Mouse (Mus musculus) intestine, postnatal 0 days (tissue): ENCODE data around the gene Tbl1x. TPM values are rescaled to one million over a fixed set of nuclear protein-coding genes. Genes with fewer than 3 reads are reported as not detected.

Source experiments
- ATAC-seq: fragments of 200-750 bp; cut with Nextera tagmentation; 2 replicates; pipeline ENCODE4 v1.8.0; 2017; ENCODE audit warnings: mild to moderate bottlenecking, moderate TSS enrichment, moderate library complexity
- H3K27ac ChIP-seq: fragments of 300-500 bp; sonication (generic); 2 replicates; pipeline ENCODE4 v1.5.1; 2014; ENCODE audit warnings: mild to moderate bottlenecking, low read depth, low read length, moderate library complexity
- H3K27me3 ChIP-seq: fragments of 300-500 bp; sonication (generic); replicated peaks from 2 replicates; pipeline ENCODE4 v1.6.1; 2014; ENCODE audit warnings: low read length, mixed read lengths; ENCODE audit not compliant: control insufficient read depth, insufficient read depth
- H3K36me3 ChIP-seq: fragments of 300-500 bp; sonication (generic); 2 replicates; pipeline ENCODE4 v1.6.1; 2014; ENCODE audit warnings: mild to moderate bottlenecking, moderate library complexity; ENCODE audit not compliant: control insufficient read depth, insufficient read depth
- H3K4me1 ChIP-seq: fragments of 300-500 bp; sonication (generic); replicated peaks from 2 replicates; pipeline ENCODE4 v1.6.1; 2014; ENCODE audit warnings: antibody characterized with exemption, low read length, mixed read lengths; ENCODE audit not compliant: control insufficient read depth, insufficient read depth
- H3K4me2 ChIP-seq: fragments of 300-500 bp; sonication (generic); replicated peaks from 2 replicates; pipeline ENCODE4 v1.6.1; 2014; ENCODE audit warnings: low read depth, mild to moderate bottlenecking, moderate library complexity
- H3K4me3 ChIP-seq: fragments of 300-500 bp; sonication (generic); 2 replicates; pipeline ENCODE4 v1.5.1; 2014; ENCODE audit warnings: low read depth, low read length
- H3K9ac ChIP-seq: fragments of 300-500 bp; sonication (generic); 2 replicates; pipeline ENCODE4 v1.6.1; 2014; ENCODE audit warnings: mild to moderate bottlenecking, low read depth, low read length
- H3K9me3 ChIP-seq: fragments of 300-500 bp; sonication (generic); 2 replicates; pipeline ENCODE4 v1.6.1; 2016; ENCODE audit warnings: mixed run types; ENCODE audit not compliant: control insufficient read depth
- CTCF ChIP-seq: sonication (generic); IDR thresholded peaks from 2 replicates; pipeline ENCODE4 v1.5.1; 2016; ENCODE audit warnings: low read depth, mild to moderate bottlenecking, control low read depth, antibody characterized with exemption, moderate library complexity
- WGBS: fragments of 180-500 bp; shearing (Covaris S2); extraction: QIAGEN DNeasy Blood & Tissue Kit; methylation state at CpG from one replicate; pipeline ENCODE4 v1.1.7; 2014; 5-methylcytosine and 5-hydroxymethylcytosine counted together
- polyA plus RNA-seq: library from polyadenylated mRNA; unstranded; fragments of >200 nt; fragmentation: Nextera tagmentation; extraction: Ambion mirVana; gene quantifications from 2 replicates; pipeline ENCODE4 v1.2.1, GENCODE M21; 2015

The Tbl1x gene
- polyA plus RNA-seq, 1 experiment from 2014 or later = 22.5 TPM

GRCm38 (mm10) chrX:77566739-77567138 is 55.9 kb downstream of the Tbl1x start:
- no peak overlapping the region for H3K4me3 ChIP-seq
- no peak for TF ChIP-seq CTCF
- ATAC-seq = no peak
- no peaks in the 10 kb centered on the region for H3K36me3 ChIP-seq
- H3K9me3 ChIP-seq = no peaks in the 10 kb centered on the region
- no peaks in the 10 kb centered on the region for H3K4me1 ChIP-seq
- 89% methylated on average over 1 of the region's 1 CpGs for WGBS
- H3K9ac ChIP-seq = no peak overlapping the region
- H3K4me2 ChIP-seq = no peak overlapping the region
- no peaks in the 10 kb centered on the region for H3K27me3 ChIP-seq
- H3K27ac ChIP-seq = no peak overlapping the region

GRCm38 (mm10) chrX:77568013-77568412 is 57.2 kb downstream of the Tbl1x start:
- Histone ChIP-seq H3K27ac (no peak overlapping the region), H3K9me3 (no peaks in the 10 kb centered on the region), H3K4me2 (no peak overlapping the region), H3K36me3 (no peaks in the 10 kb centered on the region), H3K4me1 (no peaks in the 10 kb centered on the region), H3K27me3 (no peaks in the 10 kb centered on the region), H3K4me3 (no peak overlapping the region), H3K9ac (no peak overlapping the region)
- WGBS = 45% methylated on average over 2 of the region's 2 CpGs
- ATAC-seq = no peak
- no peak for TF ChIP-seq CTCF

GRCm38 (mm10) chrX:77573743-77574142 is 62.9 kb downstream of the Tbl1x start:
- 88% methylated on average over 1 of the region's 1 CpGs for whole genome bisulfite sequencing
- H3K27ac ChIP-seq = no peak overlapping the region
- TF ChIP-seq CTCF = no peak
- no peak overlapping the region for H3K4me3 ChIP-seq
- ATAC-seq = no peak
- H3K9me3 ChIP-seq = no peaks in the 10 kb centered on the region
- no peak overlapping the region for H3K9ac ChIP-seq
- no peaks in the 10 kb centered on the region for H3K27me3 ChIP-seq
- H3K4me2 ChIP-seq = no peak overlapping the region
- H3K36me3 ChIP-seq = no peaks in the 10 kb centered on the region
- H3K4me1 ChIP-seq = no peaks in the 10 kb centered on the region

GRCm38 (mm10) chrX:77577108-77577507 is 66.3 kb downstream of the Tbl1x start:
- Histone ChIP-seq H3K4me2 (no peak overlapping the region), H3K9me3 (no peaks in the 10 kb centered on the region), H3K9ac (no peak overlapping the region), H3K4me3 (no peak overlapping the region), H3K27ac (no peak overlapping the region), H3K27me3 (no peaks in the 10 kb centered on the region), H3K36me3 (no peaks in the 10 kb centered on the region), H3K4me1 (no peaks in the 10 kb centered on the region)
- 73% methylated on average over 3 of the region's 3 CpGs for WGBS
- TF ChIP-seq CTCF = no peak
- no peak for ATAC-seq

- no peak for TF ChIP-seq CTCF
- no peaks in the 10 kb centered on the region for H3K4me1 ChIP-seq
- H3K36me3 ChIP-seq = no peaks in the 10 kb centered on the region
- no peak overlapping the region for H3K4me2 ChIP-seq
- H3K4me3 ChIP-seq = no peak overlapping the region
- no peaks in the 10 kb centered on the region for H3K27me3 ChIP-seq
- no peak overlapping the region for H3K9ac ChIP-seq
- 42% methylated on average over 1 of the region's 1 CpGs for WGBS
- no peak for ATAC-seq
- H3K27ac ChIP-seq = no peak overlapping the region
- H3K9me3 ChIP-seq = no peaks in the 10 kb centered on the region
Measured at GRCm38 (mm10) chrX:77578172-77578571, 67.4 kb downstream of the Tbl1x start.

GRCm38 (mm10) chrX:77579964-77580363 is 69.2 kb downstream of the Tbl1x start:
- Histone ChIP-seq H3K27me3 (no peaks in the 10 kb centered on the region), H3K4me2 (no peak overlapping the region), H3K4me3 (no peak overlapping the region), H3K9me3 (no peaks in the 10 kb centered on the region), H3K4me1 (no peaks in the 10 kb centered on the region), H3K36me3 (no peaks in the 10 kb centered on the region), H3K9ac (no peak overlapping the region), H3K27ac (no peak overlapping the region)
- ATAC-seq = no peak
- 67% methylated on average over 4 of the region's 4 CpGs for WGBS
- no peak for TF ChIP-seq CTCF

GRCm38 (mm10) chrX:77585974-77586373 is 75.2 kb downstream of the Tbl1x start:
- H3K27ac ChIP-seq = no peak overlapping the region
- 82% methylated on average over 2 of the region's 2 CpGs for whole genome bisulfite sequencing
- no peaks in the 10 kb centered on the region for H3K9me3 ChIP-seq
- no peak for ATAC-seq
- TF ChIP-seq CTCF = no peak
- no peaks in the 10 kb centered on the region for H3K4me1 ChIP-seq
- H3K9ac ChIP-seq = no peak overlapping the region
- no peaks in the 10 kb centered on the region for H3K36me3 ChIP-seq
- no peaks in the 10 kb centered on the region for H3K27me3 ChIP-seq
- no peak overlapping the region for H3K4me3 ChIP-seq
- H3K4me2 ChIP-seq = no peak overlapping the region
